In genomic region chr19:26846017-26846285, GRCm38 (mm10) we compare ENCODE assay signal across 11 mouse cellular contexts. TPM values are rescaled to one million over a fixed set of nuclear protein-coding genes. Genes with fewer than 3 reads are reported as not detected.
DNase-seq lines count a peak whose midpoint lies in the region; ATAC-seq and TF ChIP-seq lines count a peak whose summit lies in the region.
"Had no signal": no experiment of that assay in that cellular context is flagged by ENCODE, and none has a peak within 500 bp of the region (broad histone marks: within the 10 kb centered on the region; RNA-seq: fewer than 3 reads in every experiment).

No protein-coding gene starts in this region.

- peak overlapping the region; percentile 30; the same call in 1 of the 2 replicates for H3K9ac ChIP-seq in liver, embryonic 11.5 days (ENCODE audit: low read depth, low read length)
- peak overlapping the region; percentile 67 for H3K9ac ChIP-seq in forebrain, embryonic 11.5 days (ENCODE audit: low read length)
- peak overlapping the region; percentile 59 for H3K9ac ChIP-seq in limb, embryonic 12.5 days (replicated peaks)
- H3K9ac ChIP-seq in neural tube, embryonic 14.5 days (replicated peaks; ENCODE audit: low read depth, low read length) = peak overlapping the region; percentile 59

- H3K4me1 ChIP-seq in liver, embryonic 11.5 days (replicated peaks; ENCODE audit: control insufficient read depth, insufficient read depth, low read length) = peaks cover 3% of the 10 kb centered on the region; the same call in 1 of the 2 replicates
- H3K4me1 ChIP-seq in forebrain, embryonic 11.5 days (replicated peaks; ENCODE audit: control insufficient read depth, insufficient read depth, low read length) = peaks cover 12% of the 10 kb centered on the region; the same call in 1 of the 2 replicates
- peaks cover 14% of the 10 kb centered on the region for H3K4me1 ChIP-seq in limb, embryonic 12.5 days (replicated peaks)
- peaks cover 16% of the 10 kb centered on the region for H3K4me1 ChIP-seq in neural tube, embryonic 14.5 days (ENCODE audit: control insufficient read depth, insufficient read depth, low read length)
- peaks cover 2% of the 10 kb centered on the region for H3K4me1 ChIP-seq in thymus, adult 2 months (replicated peaks; ENCODE audit: control insufficient read depth, insufficient read depth, low read length)

- no peaks in the 10 kb centered on the region for H3K27me3 ChIP-seq in liver, embryonic 11.5 days (replicated peaks; ENCODE audit: control insufficient read depth, insufficient read depth, low read length)
- H3K27me3 ChIP-seq in forebrain, embryonic 11.5 days (ENCODE audit: control insufficient read depth, insufficient read depth, low read length) = no peaks in the 10 kb centered on the region
- no peaks in the 10 kb centered on the region for H3K27me3 ChIP-seq in limb, embryonic 12.5 days
- no peaks in the 10 kb centered on the region for H3K27me3 ChIP-seq in neural tube, embryonic 14.5 days (ENCODE audit: control insufficient read depth, insufficient read depth, low read length)
- no peaks in the 10 kb centered on the region for H3K27me3 ChIP-seq in thymus, adult 2 months (ENCODE audit: control insufficient read depth, insufficient read depth, low read length)

- H3K4me3 ChIP-seq in liver, embryonic 11.5 days (ENCODE audit: low read depth, low read length) = peak overlapping the region; percentile 46
- peak overlapping the region; percentile 36 for H3K4me3 ChIP-seq in forebrain, embryonic 11.5 days (ENCODE audit: low read depth, low read length)
- peak overlapping the region; percentile 49 for H3K4me3 ChIP-seq in limb, embryonic 12.5 days (replicated peaks)
- peak overlapping the region; percentile 39 for H3K4me3 ChIP-seq in neural tube, embryonic 14.5 days (ENCODE audit: low read depth, low read length)
- H3K4me3 ChIP-seq in thymus, adult 2 months (ENCODE audit: control insufficient read depth, insufficient read depth, low read length) = no peak overlapping the region

- no peaks in the 10 kb centered on the region for H3K36me3 ChIP-seq in liver, embryonic 11.5 days (ENCODE audit: control insufficient read depth, insufficient read depth, low read length)
- no peaks in the 10 kb centered on the region for H3K36me3 ChIP-seq in forebrain, embryonic 11.5 days (ENCODE audit: control insufficient read depth, insufficient read depth, low read length)
- no peaks in the 10 kb centered on the region for H3K36me3 ChIP-seq in limb, embryonic 12.5 days
- H3K36me3 ChIP-seq in neural tube, embryonic 14.5 days (ENCODE audit: control insufficient read depth, insufficient read depth, low read length) = no peaks in the 10 kb centered on the region
- no peaks in the 10 kb centered on the region for H3K36me3 ChIP-seq in thymus, adult 2 months (ENCODE audit: control insufficient read depth, insufficient read depth, low read length)

- WGBS in liver, embryonic 11.5 days = 20% methylated on average over 1 of the region's 1 CpGs
- 4% methylated on average over 1 of the region's 1 CpGs for WGBS in forebrain, embryonic 11.5 days
- 0% methylated on average over 1 of the region's 1 CpGs for WGBS in limb, embryonic 12.5 days
- WGBS in neural tube, embryonic 14.5 days = 0% methylated on average over 1 of the region's 1 CpGs
- WGBS in thymus, adult 2 months = 8% methylated on average over 1 of the region's 1 CpGs

- ATAC-seq in liver, embryonic 11.5 days (replicated peaks; ENCODE audit: low FRiP score) = no peak
- no peak for ATAC-seq in forebrain, embryonic 11.5 days (replicated peaks; ENCODE audit: low FRiP score)
- peak; percentile 43; the same call in 1 of the 2 replicates for ATAC-seq in limb, embryonic 12.5 days (ENCODE audit: insufficient number of reproducible peaks, insufficient read depth, low FRiP score, low TSS enrichment, low read depth)
- ATAC-seq in neural tube, embryonic 14.5 days (ENCODE audit: low read depth) = 0 out of 2 replicates have a peak, but pooled peaks have one; percentile 1

- TF ChIP-seq POLR2A in thymus, adult 2 months (IDR thresholded peaks at IDR 0.05; ENCODE audit: control insufficient read depth, extremely low read depth, insufficient read depth, low read length, poor library complexity) = no peak

- TF ChIP-seq CTCF in thymus, adult 2 months (IDR thresholded peaks at IDR 0.05; ENCODE audit: borderline replicate concordance, control insufficient read depth, extremely low read depth, insufficient read depth, low read length, poor library complexity) = no peak

- H3K9me3 ChIP-seq in liver, embryonic 11.5 days (ENCODE audit: control insufficient read depth, low read length) = no peaks in the 10 kb centered on the region
- no peaks in the 10 kb centered on the region for H3K9me3 ChIP-seq in forebrain, embryonic 11.5 days (ENCODE audit: control insufficient read depth, low read length)
- no peaks in the 10 kb centered on the region for H3K9me3 ChIP-seq in limb, embryonic 12.5 days
- no peaks in the 10 kb centered on the region for H3K9me3 ChIP-seq in neural tube, embryonic 14.5 days (ENCODE audit: control insufficient read depth, low read length)

- H3K27ac ChIP-seq in liver, embryonic 11.5 days (ENCODE audit: low read depth, low read length) = no peak overlapping the region
- peak overlapping the region; percentile 97 for H3K27ac ChIP-seq in forebrain, embryonic 11.5 days (ENCODE audit: low read depth, low read length)
- peak overlapping the region; percentile 92; the same call in 1 of the 2 replicates for H3K27ac ChIP-seq in limb, embryonic 12.5 days
- peak overlapping the region; percentile 95 for H3K27ac ChIP-seq in neural tube, embryonic 14.5 days (ENCODE audit: low read depth, low read length)
- no peak overlapping the region for H3K27ac ChIP-seq in thymus, adult 2 months (ENCODE audit: control insufficient read depth, insufficient read depth, low read length)

- H3K4me2 ChIP-seq in liver, embryonic 11.5 days = peak overlapping the region; percentile 65
- H3K4me2 ChIP-seq in forebrain, embryonic 11.5 days (ENCODE audit: low read depth, low read length, severe bottlenecking) = peak overlapping the region; percentile 45
- peak overlapping the region; percentile 47 for H3K4me2 ChIP-seq in limb, embryonic 12.5 days
- H3K4me2 ChIP-seq in neural tube, embryonic 14.5 days (ENCODE audit: low read depth, low read length) = peak overlapping the region; percentile 73

- no peak for DNase-seq in liver, embryonic 11.5 days (ENCODE audit: low spot score)
- no peak for DNase-seq in liver
- DNase-seq in forebrain, embryonic 11.5 days (ENCODE audit: low spot score) = no peak
- no peak for DNase-seq in thymus, adult 2 months
- no peak for DNase-seq in layer of hippocampus, postnatal 14 days (ENCODE audit: low spot score in 2 of 2)
- no peak for DNase-seq in frontal cortex, postnatal 36 days (ENCODE audit: low spot score in 2 of 2)

RNA-seq across cellular contexts. Expression of gene Gm815, which starts 39.7 kb away (rescaled TPM):
- not detected in 2 replicates for polyA plus RNA-seq in liver, embryonic 11.5 days (2014; fragmentation: Nextera tagmentation; extraction: Ambion mirVana)
- not detected in 2 replicates for polyA plus RNA-seq in forebrain, embryonic 11.5 days (2014; fragmentation: Nextera tagmentation; extraction: Ambion mirVana)
- not detected in 2 replicates for polyA plus RNA-seq in limb, embryonic 12.5 days (2016; fragmentation: Nextera tagmentation; extraction: Ambion mirVana)
- not detected in 2 replicates for polyA plus RNA-seq in neural tube, embryonic 14.5 days (2014; fragmentation: Nextera tagmentation; extraction: Ambion mirVana)
- polyA plus RNA-seq in thymus, adult 2 months (2012; rRNA removed) = not detected in 2 replicates
- not detected for total RNA-seq in layer of hippocampus, postnatal 14 days (2021)
- total RNA-seq: adrenal gland, postnatal 10 days; gastrocnemius, adult 8-10 months; neutrophil, adult 5-6 weeks had no signal

Comparison
In these comparisons a context has a peak if more than half of its experiments do, and no peak if none do; other contexts are left out.
1. ATAC-seq: peak in limb, embryonic 12.5 days (single experiment) and neural tube, embryonic 14.5 days (single experiment); none in liver, embryonic 11.5 days (single experiment) and forebrain, embryonic 11.5 days (single experiment).
2. H3K27ac ChIP-seq: peak in forebrain, embryonic 11.5 days (single experiment), limb, embryonic 12.5 days (single experiment) and neural tube, embryonic 14.5 days (single experiment); none in liver, embryonic 11.5 days (single experiment) and thymus, adult 2 months (single experiment).
3. Peak in every context shown above with its lines, with median percentiles within 50 percentile points of each other: H3K4me2 ChIP-seq and H3K9ac ChIP-seq.